Mouse (Mus musculus) testis, adult 2 months (tissue): Measurements from ENCODE around the gene Cacna1b.

Experiments used
- CTCF ChIP-seq: fragments of 200-500 bp; IDR thresholded peaks from 2 replicates; pipeline ENCODE4 v1.5.1; 2012; ENCODE audit warnings: low read depth, mild to moderate bottlenecking, inconsistent platforms, low read length, moderate library complexity; ENCODE audit not compliant: control insufficient read depth, insufficient read depth, insufficient replicate concordance
- POLR2A ChIP-seq: fragments of 200-500 bp; IDR thresholded peaks from 2 replicates; pipeline ENCODE4 v1.6.1; 2012; ENCODE audit warnings: low read depth, mild to moderate bottlenecking, inconsistent platforms, low read length, moderate library complexity; ENCODE audit not compliant: control insufficient read depth

DNA sequence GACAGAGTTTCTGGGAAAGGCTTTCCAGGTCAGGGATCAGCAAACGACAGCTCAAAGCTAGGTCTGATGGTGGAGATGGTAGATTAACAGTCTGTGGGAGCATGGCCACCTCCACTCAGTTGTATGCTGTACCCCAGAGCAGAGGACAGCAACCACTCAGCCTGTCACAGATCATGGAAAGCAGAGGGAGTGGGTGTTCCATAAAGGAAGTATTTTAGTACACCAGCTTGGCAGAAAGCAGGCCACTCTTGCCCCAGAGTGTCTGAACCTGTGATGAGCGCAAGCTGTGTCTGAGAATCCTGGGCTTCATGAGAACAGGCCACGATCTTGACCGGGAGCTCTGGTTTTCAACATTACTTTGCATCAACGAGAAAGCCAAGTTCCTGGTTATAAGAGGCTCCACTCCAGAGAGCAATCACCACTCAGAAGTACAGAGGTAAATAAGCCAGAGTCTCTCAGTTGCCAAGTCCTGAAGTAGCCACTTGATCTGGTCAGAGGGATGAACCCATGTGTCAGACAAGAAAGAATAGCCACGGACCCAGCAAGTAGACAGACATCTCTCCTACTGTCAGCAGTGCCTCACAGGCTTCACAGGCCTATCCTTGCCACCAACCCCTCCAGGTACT lies 103.7 kb downstream of the Cacna1b start:
- no peak for TF ChIP-seq CTCF
- TF ChIP-seq POLR2A: no peak
